Mouse (Mus musculus) fat pad, adult 2 months (tissue): ENCODE results near the gene Fndc5.

Source experiments
- DNase-seq: peaks from one replicate; pipeline ENCODE4 v3.0.0-alpha.2; 2011; ENCODE audit warnings: low read depth, low spot score; ENCODE audit errors: extremely low read depth

Gene Fndc5

DNA sequence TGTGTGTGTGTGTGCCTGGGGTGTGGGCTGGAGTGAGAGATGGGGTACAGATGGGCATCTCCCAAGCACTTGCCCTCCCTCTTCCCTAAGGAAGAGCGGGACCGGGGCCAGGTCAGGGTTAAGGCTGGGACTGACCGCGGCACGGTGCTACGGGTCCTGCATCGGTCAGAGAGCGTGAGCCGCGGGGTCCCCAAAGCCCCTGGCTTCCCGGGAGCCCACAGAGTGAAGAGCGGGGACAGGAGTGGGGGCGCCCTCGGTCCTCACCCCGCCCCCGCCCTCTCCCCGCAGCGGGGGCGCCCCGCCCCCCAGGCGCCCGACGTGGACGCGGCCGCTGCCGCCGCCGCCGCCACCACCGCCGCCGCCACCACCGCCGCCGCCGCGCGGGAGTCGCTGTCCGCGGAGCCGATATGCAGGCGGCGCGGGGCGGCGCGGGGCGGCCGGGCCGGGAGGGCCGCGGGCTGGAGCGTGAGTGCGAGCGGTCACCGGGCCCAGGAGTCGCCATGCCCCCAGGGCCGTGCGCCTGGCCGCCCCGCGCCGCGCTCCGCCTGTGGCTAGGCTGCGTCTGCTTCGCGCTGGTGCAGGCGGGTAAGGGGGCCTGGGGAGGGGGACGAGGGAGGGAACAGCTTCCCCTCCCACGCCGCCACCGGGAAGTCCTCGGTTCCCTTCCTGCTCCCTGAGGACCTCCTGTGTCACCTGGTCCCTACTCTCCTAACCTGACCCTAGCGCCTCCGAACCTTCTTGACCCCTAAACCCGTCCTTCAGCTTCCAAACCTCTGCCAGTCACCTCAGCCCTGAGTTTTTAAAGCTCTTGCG lies at the start of gene Fndc5:
Fndc5 (plus strand) TSS at position 421 of the 813 bp plus-strand sequence.
- DNase-seq, result no peak

DNA sequence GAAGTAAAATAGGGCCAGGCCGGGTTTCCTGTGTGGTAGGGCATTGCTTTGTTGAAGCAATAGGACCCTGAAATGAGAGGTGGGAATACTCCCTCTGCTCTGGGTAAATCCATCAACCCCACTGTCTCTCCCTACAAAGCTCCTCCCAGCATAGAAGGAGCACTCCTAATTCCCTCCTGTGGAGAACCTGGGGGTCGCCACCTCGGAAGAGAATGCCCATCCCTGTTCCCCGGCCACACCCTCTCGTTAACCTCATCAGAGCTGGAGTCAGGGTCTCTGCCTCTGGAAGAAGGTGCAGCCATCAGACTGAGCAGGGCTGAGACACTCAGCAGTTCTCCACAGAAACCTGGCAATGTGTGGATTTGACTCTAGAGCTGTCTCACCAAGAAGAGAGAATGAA lies 48.9 kb upstream of the Fndc5 start:
- DNase-seq, result no peak

DNA sequence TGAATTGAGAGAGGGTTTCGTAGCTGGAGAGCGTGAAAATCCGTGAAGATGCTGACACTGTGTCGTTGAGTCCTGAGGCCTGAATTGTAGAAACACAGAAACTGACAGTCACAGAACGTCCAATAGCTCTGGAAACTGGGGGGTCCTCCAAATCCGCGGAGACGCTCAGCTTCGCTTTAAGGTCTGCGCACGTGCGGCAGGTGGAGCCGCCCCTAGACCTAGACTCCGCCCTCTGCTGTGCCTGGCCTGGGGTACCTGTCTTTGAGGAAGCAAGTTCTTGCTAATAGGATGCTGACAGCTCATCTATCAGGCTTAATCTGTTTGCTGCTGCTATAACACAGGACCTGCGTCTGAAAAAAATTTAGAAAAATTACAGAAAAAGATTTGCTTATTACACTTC lies 41.5 kb upstream of the Fndc5 start:
- DNase-seq, result no peak

DNA sequence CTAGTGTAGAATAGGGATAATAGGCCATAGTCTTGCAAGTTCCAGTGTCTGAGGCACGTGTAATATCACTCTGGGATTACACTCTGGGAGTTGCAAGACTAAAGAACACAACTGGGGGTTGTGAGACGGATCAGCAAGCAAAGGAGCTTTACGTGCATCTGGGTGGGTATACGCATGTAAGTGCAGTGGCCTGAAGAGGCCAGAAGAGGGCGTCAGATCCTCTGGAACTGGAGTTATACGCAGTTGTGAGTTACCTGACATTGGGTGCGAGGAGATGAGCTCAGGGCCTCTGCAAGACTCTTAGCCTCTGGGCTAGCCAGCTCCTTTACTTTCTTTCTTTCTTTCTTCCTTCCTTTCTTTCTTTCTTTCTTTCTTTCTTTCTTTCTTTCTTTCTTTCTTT lies 39.8 kb upstream of the Fndc5 start:
- DNase-seq, result no peak

DNA sequence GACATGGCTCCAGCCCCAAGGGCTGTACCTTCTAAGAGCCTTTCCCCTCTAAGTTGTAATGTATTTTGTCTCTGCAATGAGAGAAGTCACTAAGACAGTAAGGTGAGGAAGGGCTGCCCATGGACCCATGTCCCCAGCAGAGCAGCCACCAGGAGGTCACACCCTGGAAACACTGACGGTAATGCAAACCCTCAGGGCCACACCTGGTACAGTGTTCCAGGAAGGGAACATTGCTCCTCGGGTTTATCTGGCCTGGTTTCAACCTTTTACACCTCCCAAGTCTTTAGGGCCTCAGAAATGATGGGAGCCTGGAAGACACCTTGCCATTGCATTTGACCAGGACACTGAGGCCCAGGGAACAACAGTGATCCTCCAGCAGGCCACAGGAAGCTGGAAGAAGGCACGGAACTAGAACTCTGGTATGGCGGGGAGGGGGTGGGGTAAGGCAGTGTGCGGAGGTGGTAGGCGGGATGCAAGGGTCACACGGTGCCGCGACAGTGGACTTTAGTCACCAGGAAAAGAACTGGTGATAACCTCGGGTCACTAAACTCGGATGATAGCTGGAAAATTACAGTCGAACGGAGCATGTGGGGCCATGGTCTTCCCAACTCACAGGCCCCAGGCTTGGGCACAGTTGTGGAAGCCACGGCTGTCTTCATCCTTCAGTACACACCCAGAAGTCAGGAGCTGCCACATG lies 34.5 kb upstream of the Fndc5 start:
- DNase-seq, result no peak

DNA sequence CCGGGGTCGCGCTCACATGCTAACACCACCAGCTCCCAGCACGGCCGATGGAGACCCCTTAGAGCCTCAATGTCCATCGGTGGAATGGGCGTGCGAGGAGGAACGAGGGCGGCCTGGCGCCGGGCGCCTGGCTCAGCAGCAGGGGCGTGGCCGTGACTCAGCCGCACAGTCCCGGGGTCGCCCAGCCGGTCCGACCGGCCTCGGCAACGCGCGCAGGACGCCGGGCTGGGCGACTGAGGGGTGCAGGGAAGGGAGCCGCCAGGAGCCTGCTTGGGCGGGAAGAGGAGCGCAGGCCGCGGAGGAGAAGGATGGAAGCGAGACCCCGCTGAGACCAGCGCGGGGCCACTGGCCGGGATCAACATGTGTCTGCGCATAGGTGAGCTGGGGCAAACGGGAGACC lies 31.4 kb upstream of the Fndc5 start, which contains the start of gene Tmem54:
Tmem54 (plus strand) TSS at position 193 of the 400 bp plus-strand sequence.
- no peak for DNase-seq

DNA sequence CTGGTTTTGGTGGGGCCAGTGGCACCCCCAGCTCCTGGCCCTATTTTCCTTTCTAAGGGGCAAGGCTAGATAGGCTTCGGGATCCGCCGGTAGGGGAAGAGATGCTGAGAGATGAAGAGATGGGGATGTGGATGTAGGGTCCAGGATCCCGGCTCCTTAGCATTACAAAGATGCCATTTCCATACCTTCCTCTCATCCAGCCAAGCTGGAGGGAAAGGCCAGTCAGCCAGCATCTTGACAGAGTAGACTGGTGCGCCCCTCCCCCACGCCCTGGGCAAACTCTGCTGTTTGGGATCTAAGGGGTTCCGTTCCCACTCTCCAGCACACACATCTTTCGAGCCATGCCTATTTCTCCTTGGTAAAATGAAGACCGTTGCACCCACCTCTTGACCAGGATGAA lies 30.7 kb upstream of the Fndc5 start:
- no peak for DNase-seq

DNA sequence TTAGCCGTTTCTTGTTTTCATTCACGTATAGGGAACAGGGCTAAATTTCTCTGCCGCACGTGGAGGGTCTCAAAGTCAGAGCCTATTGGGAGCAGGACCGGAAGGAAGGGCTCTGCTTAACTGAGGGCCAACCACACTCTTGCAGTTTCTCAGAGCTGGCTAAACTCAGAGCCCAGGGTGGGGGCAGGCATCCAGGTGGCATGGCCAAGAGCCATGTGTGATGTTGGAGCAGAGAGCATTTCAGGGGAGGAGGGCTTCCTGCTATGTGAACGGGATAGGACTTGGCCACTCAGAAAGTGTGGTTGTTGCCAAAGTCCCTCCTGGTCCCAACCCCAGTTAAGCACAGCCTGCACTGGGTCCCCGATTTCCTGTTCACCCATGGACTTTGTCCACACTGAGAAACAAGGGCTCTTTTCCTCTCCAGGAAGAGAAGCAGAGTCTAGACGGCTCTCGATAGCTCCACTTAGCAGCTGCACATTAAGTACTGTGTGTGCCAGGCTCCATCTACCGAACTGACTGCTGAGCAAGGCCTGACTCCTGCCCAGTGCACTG lies 29.4 kb upstream of the Fndc5 start:
- DNase-seq, result no peak

DNA sequence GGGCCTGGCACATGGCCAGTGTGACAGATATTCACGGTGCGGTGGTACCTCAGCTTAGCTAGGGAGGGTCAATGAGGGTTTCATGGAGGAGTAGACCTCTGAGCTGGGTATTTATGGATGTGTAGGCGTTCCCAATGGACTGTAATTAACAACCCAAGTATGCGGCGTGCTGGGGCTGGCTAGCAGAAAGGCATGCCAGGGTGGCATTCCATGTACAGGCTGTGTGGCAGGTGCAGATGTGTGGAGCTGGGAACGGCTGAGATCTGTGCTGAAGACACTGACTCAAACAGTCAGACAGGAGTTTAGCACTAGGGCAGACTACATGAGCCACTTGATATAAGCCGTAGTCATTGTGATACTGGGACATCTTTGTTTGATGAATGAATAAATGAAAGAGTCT lies 28.2 kb upstream of the Fndc5 start:
- no peak for DNase-seq

DNA sequence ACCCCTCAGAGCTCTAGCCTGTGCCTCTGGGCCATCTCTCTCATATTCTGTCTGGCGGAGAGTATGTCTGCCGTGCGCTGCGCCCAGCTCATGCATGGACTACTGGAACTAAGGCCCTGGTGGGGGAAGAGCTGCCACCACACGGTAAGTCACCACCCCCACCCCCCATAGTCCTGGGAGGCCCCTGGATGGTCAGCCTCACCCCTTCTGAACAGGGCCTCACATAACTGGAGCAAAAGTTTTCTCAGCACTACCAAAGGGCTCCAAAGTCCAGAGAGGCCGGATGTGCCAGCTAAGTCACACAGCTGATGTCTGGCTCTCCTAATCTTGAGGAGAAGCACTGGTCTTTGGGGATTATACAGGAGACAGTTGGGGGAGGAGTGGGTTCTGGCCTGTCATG lies 26.0 kb upstream of the Fndc5 start:
- no peak for DNase-seq

DNA sequence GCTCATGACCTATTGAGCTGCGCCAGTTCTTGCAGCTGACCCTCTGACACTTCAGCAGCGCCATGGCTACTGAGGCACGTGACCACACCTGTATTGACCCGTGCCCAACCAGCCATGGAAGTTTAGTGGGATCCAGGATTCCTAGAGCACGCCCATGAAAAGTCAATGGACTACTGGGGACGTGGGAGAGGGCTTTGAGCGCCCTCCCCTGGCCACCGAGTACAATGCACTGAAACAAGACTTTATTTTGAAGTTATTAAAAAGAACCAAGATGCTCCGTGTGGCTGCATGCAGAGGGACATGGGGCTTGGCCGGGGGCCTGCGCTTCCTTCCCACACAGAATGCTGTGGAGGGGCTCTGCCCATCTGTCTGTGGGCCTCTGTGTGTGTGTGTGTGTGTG lies 25.4 kb upstream of the Fndc5 start:
- no peak for DNase-seq

DNA sequence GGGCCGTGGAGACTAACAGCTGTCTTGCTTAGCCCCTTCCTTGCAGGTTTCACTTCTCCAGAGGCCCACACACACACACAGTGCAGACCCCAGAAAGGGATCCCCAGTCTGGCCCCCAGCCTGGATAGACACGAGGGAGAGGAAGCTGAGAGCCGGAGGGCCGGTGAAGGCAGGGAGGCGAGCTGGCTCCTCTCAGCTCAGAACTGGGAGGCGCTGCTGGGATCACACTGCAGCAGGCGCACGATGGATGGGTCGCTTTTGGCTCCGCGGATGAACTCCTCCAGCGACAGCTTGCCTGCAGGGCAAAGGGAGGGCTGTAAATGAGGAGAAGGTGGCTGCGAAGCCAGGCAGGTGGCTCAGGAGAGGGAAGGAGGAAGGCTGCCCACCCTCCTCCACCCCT lies 24.6 kb upstream of the Fndc5 start:
- DNase-seq, result no peak

DNA sequence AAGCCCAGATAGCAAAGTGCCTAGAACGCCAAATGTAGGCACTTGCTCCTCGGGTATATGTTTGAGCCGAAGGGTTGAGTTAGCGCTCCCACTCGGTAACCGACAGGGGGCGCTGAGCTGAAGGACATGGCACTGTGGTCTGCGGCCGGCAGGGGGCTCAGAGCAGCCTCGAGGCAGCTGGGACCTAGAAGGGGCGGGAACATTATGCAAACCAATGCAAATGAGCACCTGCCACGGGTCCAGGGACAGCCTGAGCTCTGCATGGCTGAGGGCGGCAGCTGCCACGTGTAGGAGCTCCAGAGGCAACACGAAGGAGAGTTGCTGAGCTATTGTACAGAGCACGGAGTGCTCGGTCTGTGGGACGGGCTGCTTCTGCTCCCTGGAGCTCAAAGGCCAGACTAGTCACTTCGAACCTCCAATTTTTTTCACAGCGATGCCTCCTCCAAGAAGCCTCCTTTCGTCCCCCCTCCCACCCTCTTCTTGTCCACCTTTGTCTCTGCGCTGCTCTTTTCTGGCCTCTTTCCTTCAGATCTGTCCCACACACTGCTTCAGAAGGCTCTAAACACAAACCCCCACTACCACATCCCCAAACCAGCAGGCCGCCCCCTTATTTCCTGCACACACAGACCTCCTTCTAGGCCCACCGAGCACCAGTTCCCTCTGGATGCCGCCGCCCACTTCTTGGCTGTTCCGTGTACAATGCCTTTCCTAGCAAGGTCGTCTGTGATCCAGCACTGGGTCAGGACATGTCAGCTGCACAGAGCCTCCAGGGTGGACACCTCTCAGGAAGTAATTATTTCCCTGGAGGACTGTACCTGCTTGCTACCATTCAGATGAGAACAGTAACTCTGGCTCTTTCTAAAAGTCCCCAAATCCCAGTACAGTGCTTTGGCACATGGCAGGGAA lies 23.5 kb upstream of the Fndc5 start:
- DNase-seq, result no peak

DNA sequence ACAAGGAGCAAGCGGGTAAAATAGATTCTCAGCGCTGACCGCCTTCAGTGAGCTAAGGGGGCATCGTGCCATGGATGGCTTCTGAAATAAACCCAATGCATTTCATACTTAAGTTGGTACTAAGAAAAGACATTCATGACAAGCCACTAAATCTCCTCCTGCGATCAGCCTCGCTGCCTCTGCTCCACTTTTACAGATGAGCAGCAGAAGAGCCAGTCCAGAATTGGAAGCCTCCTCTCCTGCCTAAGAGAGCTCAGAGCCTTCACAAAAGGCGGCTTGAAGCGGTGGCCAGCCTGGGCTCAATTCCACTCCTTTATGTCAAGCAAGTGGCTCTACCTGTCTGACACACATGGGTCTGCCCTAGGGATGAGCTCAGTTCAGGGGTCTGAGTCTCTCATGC lies 20.1 kb upstream of the Fndc5 start:
- no peak for DNase-seq

DNA sequence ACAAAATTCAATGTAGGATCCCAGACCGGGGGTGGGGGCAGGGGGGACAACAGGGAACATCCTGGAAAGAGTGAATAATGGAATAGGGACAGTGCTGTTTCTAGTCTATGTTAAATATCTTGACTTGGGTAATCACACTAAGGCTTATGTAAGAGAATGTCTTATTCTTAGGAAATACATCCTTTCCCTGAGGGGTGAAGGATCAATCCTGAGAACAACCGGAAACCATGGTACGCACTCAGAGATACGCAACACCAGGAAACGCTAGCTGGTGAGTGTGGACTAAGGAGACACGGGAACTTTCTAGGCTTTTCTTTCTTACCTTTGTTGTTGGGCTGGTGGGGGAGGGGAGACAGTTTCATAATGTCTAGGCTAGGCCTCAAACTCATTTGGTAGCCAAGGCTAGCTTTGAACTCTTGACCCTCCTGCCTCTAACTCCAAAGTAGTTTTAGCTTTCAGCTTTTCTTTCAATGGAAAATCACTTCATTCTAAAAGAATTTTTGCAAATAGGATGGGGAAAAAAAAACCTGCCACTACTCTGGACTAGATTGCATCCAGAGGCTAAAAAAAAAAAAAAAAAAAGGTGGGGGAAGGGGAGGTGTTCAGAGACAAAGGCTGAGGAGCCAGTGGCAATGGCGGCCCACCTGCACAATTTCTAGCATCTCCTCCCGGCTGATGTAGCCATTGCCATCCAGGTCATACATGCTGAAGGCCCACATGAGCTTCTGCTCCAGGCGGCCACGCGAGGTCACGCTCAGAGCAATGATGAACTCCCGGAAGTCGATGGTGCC lies 18.9 kb upstream of the Fndc5 start:
- DNase-seq, result peak; percentile 58

DNA sequence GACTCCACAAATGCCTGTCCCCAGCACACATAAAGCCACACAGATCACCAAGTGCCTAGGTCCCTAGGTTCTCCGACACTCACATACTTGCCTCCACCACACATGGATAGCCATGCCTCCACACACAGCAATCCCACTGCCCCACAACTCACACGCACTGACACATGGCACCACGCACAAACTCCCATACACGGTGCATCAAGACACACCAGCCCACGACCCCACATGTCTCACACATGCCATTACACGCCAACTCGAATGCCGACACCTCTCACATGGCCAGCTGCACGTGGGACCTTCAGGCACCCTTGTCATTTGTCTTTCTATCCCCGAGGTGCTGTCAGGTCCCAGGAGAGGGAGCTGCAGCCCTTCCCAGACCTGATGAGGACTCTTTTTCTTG lies 17.1 kb upstream of the Fndc5 start:
- no peak for DNase-seq

DNA sequence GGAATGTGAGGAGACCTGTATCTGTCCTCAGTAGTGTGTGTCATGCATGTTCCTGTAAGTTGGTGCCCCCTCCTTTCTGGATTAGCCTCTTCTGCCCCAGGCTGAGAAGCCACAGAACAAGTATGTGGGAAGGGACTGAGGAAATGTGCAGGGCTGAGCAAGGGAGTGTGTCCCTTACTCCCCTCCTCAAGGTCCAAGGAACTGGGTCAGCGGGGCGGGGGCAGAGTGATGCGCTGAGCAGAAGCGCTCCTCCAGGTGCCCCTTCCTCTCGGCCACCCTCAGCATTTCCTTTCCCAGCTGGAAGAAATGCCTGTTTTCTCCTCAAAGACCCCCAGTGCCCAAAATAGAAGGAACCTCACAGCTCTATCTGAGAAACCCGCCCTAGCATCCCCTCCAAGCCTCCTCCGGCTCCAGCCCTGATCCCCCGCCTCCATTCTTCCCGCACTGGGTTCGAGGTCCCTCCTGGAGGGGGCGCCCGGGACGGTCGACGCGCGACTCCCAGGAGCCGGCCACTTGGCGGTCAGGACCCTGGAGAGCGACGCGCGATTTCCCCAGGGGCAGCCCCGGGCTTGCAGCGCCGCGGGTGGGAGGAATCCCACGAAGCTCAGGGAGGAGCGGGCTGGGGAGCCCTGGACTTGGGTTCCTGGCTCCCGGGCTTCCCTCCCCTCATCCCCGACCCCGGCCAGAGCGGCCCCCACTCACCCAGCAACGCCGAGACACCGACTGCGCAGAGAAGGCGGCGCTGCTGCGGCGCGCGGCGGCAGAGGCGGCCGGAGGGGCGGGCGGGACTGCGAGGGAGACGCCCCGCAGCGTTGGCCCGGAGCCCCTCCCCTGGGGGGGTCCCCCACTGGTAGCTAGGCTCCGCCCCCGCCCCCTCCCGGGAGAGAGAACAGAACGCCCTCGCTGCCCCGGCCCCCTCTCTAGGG lies 16.0 kb upstream of the Fndc5 start:
- no peak for DNase-seq

DNA sequence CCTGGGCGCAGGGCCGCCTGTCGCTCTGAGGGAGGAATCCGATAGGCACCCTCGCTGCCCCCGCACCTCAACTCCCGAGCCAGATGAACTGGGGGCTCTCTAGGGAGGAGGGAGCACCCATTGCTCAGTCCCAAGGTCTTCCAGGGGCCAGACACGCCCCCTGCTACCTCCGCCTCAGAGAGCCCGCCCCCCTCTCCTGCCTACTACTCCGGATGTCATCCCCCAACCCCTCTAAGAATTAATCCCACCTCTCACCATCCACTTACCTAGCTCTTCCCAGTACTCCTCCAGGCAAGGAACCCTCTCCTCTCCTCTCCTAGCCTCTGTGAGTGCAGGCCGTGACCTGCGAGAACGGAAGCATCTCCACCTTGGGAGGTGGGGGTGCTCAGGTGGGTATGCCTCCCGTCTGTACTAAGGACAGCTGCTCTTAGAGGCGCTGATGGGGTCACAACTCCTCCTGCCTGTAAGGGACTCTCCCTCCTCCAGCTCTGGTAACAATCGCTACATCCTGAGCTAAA lies 15.2 kb upstream of the Fndc5 start, which contains the start of gene Hpca:
Hpca (minus strand) TSS at position 468 of the 518 bp plus-strand sequence.
- no peak for DNase-seq

DNA sequence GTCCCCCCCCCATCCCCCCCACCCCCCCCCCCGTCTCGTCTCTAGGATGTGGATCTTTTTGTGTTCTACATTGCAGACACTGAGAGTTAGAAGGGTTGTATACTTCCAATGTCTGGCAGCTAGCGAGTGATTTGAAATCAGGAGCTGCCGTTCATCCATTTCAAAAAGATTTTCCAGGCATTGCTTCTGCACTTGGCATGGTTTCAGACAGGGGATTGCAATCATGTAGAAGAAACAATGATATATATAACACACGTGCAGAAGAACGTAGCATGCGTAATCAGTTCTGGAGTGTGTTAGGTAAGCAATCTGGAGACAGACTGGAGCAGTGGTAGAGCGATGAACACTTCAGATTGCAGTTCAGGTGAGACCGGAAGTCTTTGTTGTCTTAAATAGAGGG lies 14.7 kb upstream of the Fndc5 start:
- DNase-seq, result no peak
